Mouse (Mus musculus): ENCODE measurements around the gene Fap. TPM values are rescaled to one million over a fixed set of nuclear protein-coding genes. Genes with fewer than 3 reads are reported as not detected.
A peak's percentile ranks its signal among the peaks of the same experiment; 100 is the strongest.

The Fap gene
- total RNA-seq (2021), result 1 to 10 TPM; 4.3 to 4.5 TPM

- peak; percentile 12 to 13 for DNase-seq (ENCODE audit: low spot score in 2 of 2)
- intact Hi-C loops (cut with DNase I), result loop anchor here (5.0 kb wide), 2 partner anchors 54 to 56 kb away; no protein-coding TSS in a partner anchor
Measured at GRCm38 (mm10) chr2:62573753-62574159, at the start of gene Fap. TSS of gene Fap (minus strand) at chr2:62574075.

GRCm38 (mm10) chr2:62623024-62623441 lies 49.2 kb upstream of the Fap start:
- DNase-seq (ENCODE audit: low spot score in 2 of 2), result peak in 1 of 2 experiments; percentile 9

GRCm38 (mm10) chr2:62619679-62620078 lies 45.8 kb upstream of the Fap start:
- DNase-seq (ENCODE audit: low spot score in 2 of 2), result no peak
- intact Hi-C loops (cut with DNase I), result loop anchor here (10.0 kb wide), 1 partner anchor 95 kb away; no protein-coding TSS in a partner anchor

More at GRCm38 (mm10) chr2:62623024-62623441, 49.2 kb upstream of the Fap start:
- intact Hi-C loops (cut with DNase I), result loop anchor here (10.0 kb wide), 1 partner anchor 98 kb away; no protein-coding TSS in a partner anchor

- no peak for DNase-seq (ENCODE audit: low spot score in 2 of 2)
- intact Hi-C loops (cut with DNase I), result no loop called here
Measured at GRCm38 (mm10) chr2:62618934-62619341, 45.1 kb upstream of the Fap start.

GRCm38 (mm10) chr2:62613133-62613532 lies 39.3 kb upstream of the Fap start:
- intact Hi-C loops (cut with DNase I), result no loop called here
- no peak for DNase-seq (ENCODE audit: low spot score in 2 of 2)

GRCm38 (mm10) chr2:62606205-62606604 lies 32.3 kb upstream of the Fap start:
- intact Hi-C loops (cut with DNase I), result no loop called here

GRCm38 (mm10) chr2:62603530-62603929 lies 29.7 kb upstream of the Fap start:
- no peak for DNase-seq (ENCODE audit: low spot score in 2 of 2)
- intact Hi-C loops (cut with DNase I), result no loop called here

More at GRCm38 (mm10) chr2:62606205-62606604, 32.3 kb upstream of the Fap start:
- DNase-seq (ENCODE audit: low spot score in 2 of 2), result no peak

- intact Hi-C loops (cut with DNase I), result no loop called here
- no peak for DNase-seq (ENCODE audit: low spot score in 2 of 2)
Measured at GRCm38 (mm10) chr2:62596586-62596985, 22.7 kb upstream of the Fap start.

GRCm38 (mm10) chr2:62594491-62594890 lies 20.6 kb upstream of the Fap start:
- intact Hi-C loops (cut with DNase I), result no loop called here
- DNase-seq (ENCODE audit: low spot score in 2 of 2), result no peak

GRCm38 (mm10) chr2:62591555-62591954 lies 17.7 kb upstream of the Fap start:
- intact Hi-C loops (cut with DNase I), result no loop called here
- no peak for DNase-seq (ENCODE audit: low spot score in 2 of 2)

- DNase-seq (ENCODE audit: low spot score in 2 of 2), result no peak
- intact Hi-C loops (cut with DNase I), result no loop called here
Measured at GRCm38 (mm10) chr2:62589333-62589732, 15.5 kb upstream of the Fap start.

- DNase-seq (ENCODE audit: low spot score in 2 of 2), result no peak
- intact Hi-C loops (cut with DNase I), result no loop called here
Measured at GRCm38 (mm10) chr2:62585769-62586168, 11.9 kb upstream of the Fap start.

- intact Hi-C loops (cut with DNase I), result loop anchor here (5.0 kb wide), 2 partner anchors 52 to 58 kb away; no protein-coding TSS in a partner anchor
- no peak for DNase-seq (ENCODE audit: low spot score in 2 of 2)
Measured at GRCm38 (mm10) chr2:62574962-62575361, 1.1 kb upstream of the Fap start.

GRCm38 (mm10) chr2:62574250-62574649 lies 375 bp upstream of the Fap start:
- DNase-seq (ENCODE audit: low spot score in 2 of 2), result peak; percentile 40 to 67
- intact Hi-C loops (cut with DNase I), result loop anchor here (5.0 kb wide), 2 partner anchors 53 to 57 kb away; no protein-coding TSS in a partner anchor

- intact Hi-C loops (cut with DNase I), result loop anchor here (5.0 kb wide), 2 partner anchors 54 to 56 kb away; no protein-coding TSS in a partner anchor
- DNase-seq (ENCODE audit: low spot score in 2 of 2), result peak; percentile 13 to 19
Measured at GRCm38 (mm10) chr2:62573099-62573752, 649 bp downstream of the Fap start.

GRCm38 (mm10) chr2:62564687-62565086 lies 9.2 kb downstream of the Fap start:
- no peak for DNase-seq (ENCODE audit: low spot score in 2 of 2)
- intact Hi-C loops (cut with DNase I), result no loop called here

GRCm38 (mm10) chr2:62562661-62563485 lies 11.0 kb downstream of the Fap start:
- intact Hi-C loops (cut with DNase I), result no loop called here
- DNase-seq (ENCODE audit: low spot score in 2 of 2), result no peak

GRCm38 (mm10) chr2:62557417-62557816 lies 16.5 kb downstream of the Fap start:
- no peak for DNase-seq (ENCODE audit: low spot score in 2 of 2)
- intact Hi-C loops (cut with DNase I), result no loop called here

GRCm38 (mm10) chr2:62556349-62556748 lies 17.5 kb downstream of the Fap start:
- intact Hi-C loops (cut with DNase I), result no loop called here
- no peak for DNase-seq (ENCODE audit: low spot score in 2 of 2)

GRCm38 (mm10) chr2:62549659-62550058 lies 24.2 kb downstream of the Fap start:
- DNase-seq (ENCODE audit: low spot score in 2 of 2), result no peak
- intact Hi-C loops (cut with DNase I), result no loop called here
